Mouse (Mus musculus) MEL (cell line): ENCODE measurements around the gene Dennd1a. TPM values are rescaled to one million over a fixed set of nuclear protein-coding genes. Genes with fewer than 3 reads are reported as not detected.

Experiments
- DNase-seq: peaks from one replicate; pipeline ENCODE4 v3.0.0; 2011; ENCODE audit warnings: low read depth, low spot score
- H3K27ac ChIP-seq: 2 replicates; pipeline ENCODE4 v1.5.1; 2012; ENCODE audit warnings: low read depth, mild to moderate bottlenecking, control low read depth, low read length, moderate library complexity; ENCODE audit not compliant: control insufficient read depth
- H3K27me3 ChIP-seq, 2 experiments: fragments of 150-350 bp in 1 of 2; sonication (generic) in 1 of 2; 2 replicates each; pipeline ENCODE4 v1.6.1; 2012; ENCODE audit warnings: low read length in 2 of 2, mild to moderate bottlenecking in 2 of 2, improper control_type of control experiment in 1 of 2, moderate library complexity in 1 of 2; ENCODE audit not compliant: insufficient read depth in 2 of 2, control insufficient read depth in 1 of 2
- H3K36me3 ChIP-seq, 2 experiments: 2 replicates each; pipeline ENCODE4 v1.6.1; 2012 to 2014; ENCODE audit warnings: low read length in 2 of 2, improper control_type of control experiment in 1 of 2, inconsistent platforms in 1 of 2, mild to moderate bottlenecking in 1 of 2; ENCODE audit not compliant: insufficient read depth in 2 of 2, control insufficient read depth in 1 of 2
- H3K4me1 ChIP-seq, 2 experiments: fragments of 150-350 bp in 1 of 2; sonication (generic) in 1 of 2; 2 replicates each; pipeline ENCODE4 v1.6.1; 2012; ENCODE audit warnings: low read length in 2 of 2, improper control_type of control experiment in 1 of 2, mild to moderate bottlenecking in 1 of 2; ENCODE audit not compliant: insufficient read depth in 2 of 2, control insufficient read depth in 1 of 2
- H3K4me3 ChIP-seq, 2 experiments: fragments of 150-350 bp in 1 of 2; sonication (generic) in 1 of 2; 2 replicates each; pipeline ENCODE4 v1.5.1; 2012; ENCODE audit warnings: low read depth in 2 of 2, low read length in 2 of 2, mild to moderate bottlenecking in 2 of 2, moderate library complexity in 2 of 2, control low read depth in 1 of 2, improper control_type of control experiment in 1 of 2; ENCODE audit not compliant: control insufficient read depth in 1 of 2, insufficient read depth in 1 of 2
- H3K79me2 ChIP-seq: 2 replicates; pipeline ENCODE4 v1.6.1; 2012; ENCODE audit warnings: mild to moderate bottlenecking, low read length, moderate library complexity; ENCODE audit not compliant: control insufficient read depth, poor library complexity, insufficient read depth
- H3K9ac ChIP-seq: 2 replicates; pipeline ENCODE4 v1.6.1; 2012; ENCODE audit warnings: low read depth, mild to moderate bottlenecking, control low read depth, low read length, moderate library complexity; ENCODE audit not compliant: control insufficient read depth, poor library complexity, severe bottlenecking
- H3K9me3 ChIP-seq: fragments of 150-350 bp; sonication (generic); replicated peaks from 2 replicates; pipeline ENCODE4 v1.6.1; 2012; ENCODE audit warnings: mild to moderate bottlenecking, low read length, improper control_type of control experiment, moderate library complexity; ENCODE audit not compliant: insufficient read depth
- BHLHE40 ChIP-seq: IDR thresholded peaks from 2 replicates; pipeline ENCODE4 v1.6.1; 2012; ENCODE audit warnings: low read depth, mild to moderate bottlenecking, inconsistent platforms, low read length, improper control_type of control experiment, borderline replicate concordance
- CHD2 ChIP-seq: IDR thresholded peaks from 2 replicates; pipeline ENCODE4 v1.6.1; 2011; ENCODE audit warnings: low read length, improper control_type of control experiment
- ELF1 ChIP-seq: IDR thresholded peaks from 2 replicates; pipeline ENCODE4 v1.6.1; 2014; ENCODE audit warnings: low read depth, mild to moderate bottlenecking, inconsistent platforms, low read length, improper control_type of control experiment, moderate library complexity
- ETS1 ChIP-seq: IDR thresholded peaks from 2 replicates; pipeline ENCODE4 v1.6.1; 2012; ENCODE audit warnings: low read depth, mild to moderate bottlenecking, inconsistent platforms, low read length, improper control_type of control experiment, moderate library complexity
- HCFC1 ChIP-seq: IDR thresholded peaks from 2 replicates; pipeline ENCODE4 v1.6.1; 2012; ENCODE audit warnings: low read depth, mild to moderate bottlenecking, inconsistent platforms, low read length, improper control_type of control experiment, moderate library complexity
- JUND ChIP-seq: IDR thresholded peaks from 2 replicates; pipeline ENCODE4 v1.6.1; 2011; ENCODE audit warnings: low read depth, mild to moderate bottlenecking, improper control_type of control experiment, low read length
- KAT2A ChIP-seq: conservative IDR thresholded peaks from 2 replicates; pipeline ENCODE4 v1.6.1; 2012; ENCODE audit warnings: low read depth, low read length, improper control_type of control experiment, inconsistent platforms
- MAZ ChIP-seq: IDR thresholded peaks from 2 replicates; pipeline ENCODE4 v1.6.1; 2012; ENCODE audit warnings: low read depth, mild to moderate bottlenecking, inconsistent platforms, low read length, improper control_type of control experiment
- MEF2A ChIP-seq: IDR thresholded peaks from 2 replicates; pipeline ENCODE4 v1.6.1; 2014; ENCODE audit warnings: low read depth, mild to moderate bottlenecking, inconsistent platforms, low read length, improper control_type of control experiment; ENCODE audit not compliant: poor library complexity, insufficient replicate concordance, severe bottlenecking; ENCODE audit errors: extremely low read depth
- MYC ChIP-seq: IDR thresholded peaks from 2 replicates; pipeline ENCODE4 v1.6.1; 2011; ENCODE audit warnings: low read depth, mild to moderate bottlenecking, low read length, improper control_type of control experiment, moderate library complexity
- POLR2A ChIP-seq, 2 experiments: IDR thresholded peaks; 2 replicates each; pipeline ENCODE4 v1.6.1; 2011 to 2012; ENCODE audit warnings: low read length in 2 of 2, mild to moderate bottlenecking in 2 of 2, control low read depth in 1 of 2, improper control_type of control experiment in 1 of 2, low read depth in 1 of 2, moderate library complexity in 1 of 2; ENCODE audit not compliant: control insufficient read depth in 1 of 2, insufficient read depth in 1 of 2, poor library complexity in 1 of 2
- SMC3 ChIP-seq: IDR thresholded peaks from 2 replicates; pipeline ENCODE4 v1.6.1; 2011; ENCODE audit warnings: low read depth, low read length, improper control_type of control experiment
- TBP ChIP-seq: IDR thresholded peaks from 2 replicates; pipeline ENCODE4 v1.8.0; 2011; ENCODE audit warnings: low read depth, low read length, improper control_type of control experiment
- USF1 ChIP-seq: IDR thresholded peaks from 2 replicates; pipeline ENCODE4 v1.6.1; 2014; ENCODE audit warnings: low read depth, mild to moderate bottlenecking, inconsistent platforms, low read length, improper control_type of control experiment, moderate library complexity
- USF2 ChIP-seq, 2 experiments: IDR thresholded peaks; 2 replicates each; pipeline ENCODE4 v1.6.1; 2011 to 2012; ENCODE audit warnings: improper control_type of control experiment in 2 of 2, low read length in 2 of 2, borderline replicate concordance in 1 of 2, inconsistent platforms in 1 of 2, low read depth in 1 of 2, mild to moderate bottlenecking in 1 of 2; ENCODE audit not compliant: insufficient read depth in 1 of 2
- ZC3H11A ChIP-seq: IDR thresholded peaks from 2 replicates; pipeline ENCODE4 v1.6.1; 2012; ENCODE audit warnings: low read depth, mild to moderate bottlenecking, inconsistent platforms, low read length, improper control_type of control experiment
- ZMIZ1 ChIP-seq: IDR thresholded peaks from 2 replicates; pipeline ENCODE4 v1.6.1; 2012; ENCODE audit warnings: low read depth, mild to moderate bottlenecking, inconsistent platforms, low read length, improper control_type of control experiment, moderate library complexity
- ZNF384 ChIP-seq: IDR thresholded peaks from 2 replicates; pipeline ENCODE4 v1.6.1; 2012; ENCODE audit warnings: low read depth, mild to moderate bottlenecking, inconsistent platforms, low read length, improper control_type of control experiment
- polyA plus RNA-seq, 2 experiments: library from polyadenylated mRNA; stranded (reverse) in 1 of 2; unstranded in 1 of 2; fragments of >175 nt in 1 of 2; fragments of >200 nt in 1 of 2; gene quantifications; 2 replicates each; pipeline versions ENCODE4 v1.2.1 to v1.2.4; 2012; ENCODE audit warnings: low replicate concordance in 2 of 2, low read depth in 1 of 2; ENCODE audit not compliant: insufficient read length in 2 of 2, insufficient read depth in 1 of 2, missing spikeins in 1 of 2
- total RNA-seq: library from RNA; depleted of rRNA; stranded (reverse); fragments of 300-350 nt; gene quantifications from 2 replicates; pipeline ENCODE4 v1.2.3, GENCODE M21; 2012

Dennd1a gene
- total and polyA plus RNA-seq, 3 experiments: 5.0 to 21.8 TPM; not detected in 1

GRCm38 (mm10) chr2:37842151-37842569 lies 445.0 kb downstream of the Dennd1a start:
- H3K36me3 ChIP-seq: no peaks in the 10 kb centered on the region
- H3K9ac ChIP-seq: no peak overlapping the region
- H3K79me2 ChIP-seq: no peaks in the 10 kb centered on the region
- no peak overlapping the region for H3K4me3 ChIP-seq
- no peaks in the 10 kb centered on the region for H3K9me3 ChIP-seq
- H3K27me3 ChIP-seq: no peaks in the 10 kb centered on the region
- H3K27ac ChIP-seq: no peak overlapping the region
- DNase-seq: no peak
- TF ChIP-seq ELF1 (no peak), JUND (no peak), SMC3 (no peak), CHD2 (no peak), TBP (no peak), MAZ (no peak), ZNF384 (no peak), USF2 (IDR thresholded peaks at IDR 0.05; ENCODE audit: borderline replicate concordance in 1 of 2, insufficient read depth in 1 of 2, low read depth in 1 of 2, low read length in 2 of 2) (no peak), ZMIZ1 (no peak), POLR2A (IDR thresholded peaks at IDR 0.05; ENCODE audit: control insufficient read depth in 1 of 2, insufficient read depth in 1 of 2, low read depth in 1 of 2, low read length in 2 of 2, poor library complexity in 1 of 2) (no peak), MYC (no peak), USF1 (no peak), HCFC1 (no peak), ZC3H11A (no peak), MEF2A (no peak), KAT2A (no peak), ETS1 (no peak)
- no peaks in the 10 kb centered on the region for H3K4me1 ChIP-seq

- Histone ChIP-seq H3K9ac (no peak overlapping the region), H3K36me3 (no peaks in the 10 kb centered on the region), H3K27ac (no peak overlapping the region), H3K9me3 (no peaks in the 10 kb centered on the region), H3K4me3 (no peak overlapping the region), H3K27me3 (no peaks in the 10 kb centered on the region), H3K4me1 (no peaks in the 10 kb centered on the region), H3K79me2 (no peaks in the 10 kb centered on the region)
- no peak for DNase-seq
- no peak for TF ChIP-seq BHLHE40
- no peak for TF ChIP-seq MEF2A
Observed at GRCm38 (mm10) chr2:37839922-37840321, 447.3 kb downstream of the Dennd1a start.
